Mouse (Mus musculus): ENCODE data around the gene Samm50. TPM values are rescaled to one million over a fixed set of nuclear protein-coding genes. Genes with fewer than 3 reads are reported as not detected.
A peak's percentile ranks its signal among the peaks of the same experiment; 100 is the strongest.

Samm50 gene
- polyA plus RNA-seq, 1 experiment from 2014 or later: 79.9 TPM

DNA sequence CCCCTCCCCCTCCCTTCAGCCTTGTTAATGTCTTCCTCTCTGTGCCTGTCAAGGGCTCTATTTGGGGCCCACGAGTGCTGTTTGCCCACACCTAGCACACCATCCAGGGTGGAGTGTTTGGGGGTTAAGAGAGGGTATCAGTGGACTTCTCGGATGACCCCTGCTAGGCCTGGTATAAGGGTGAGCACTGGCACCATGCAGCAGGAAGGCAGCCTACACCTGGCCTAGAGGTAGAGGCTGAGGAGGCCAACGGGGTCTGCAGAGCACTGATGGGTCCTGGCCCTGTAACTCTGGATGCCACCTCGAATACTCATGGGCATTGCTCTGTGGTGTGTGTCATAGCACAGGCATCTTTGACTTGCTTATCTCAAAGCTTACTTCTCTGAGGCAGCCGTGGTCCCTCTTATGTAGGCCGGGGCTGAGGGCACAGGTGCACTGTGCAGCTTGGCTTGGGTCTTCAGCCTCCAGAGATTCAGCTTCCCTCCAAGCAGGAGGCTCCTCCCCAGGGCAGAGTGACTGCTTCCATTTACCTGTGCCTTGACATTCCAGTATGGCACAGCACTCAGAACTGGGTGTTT, 21.2 kb downstream of the Samm50 start:
- ATAC-seq (ENCODE audit: insufficient number of reproducible peaks, low FRiP score, low TSS enrichment, low read depth): no peak
- no peak overlapping the region for H3K4me2 ChIP-seq (ENCODE audit: low read depth, severe bottlenecking)
- no peaks in the 10 kb centered on the region for H3K27me3 ChIP-seq (ENCODE audit: control insufficient read depth, insufficient read depth, low read length)
- H3K9ac ChIP-seq (ENCODE audit: low read length): no peak overlapping the region
- no peaks in the 10 kb centered on the region for H3K9me3 ChIP-seq (ENCODE audit: control insufficient read depth, low read length)
- no peak overlapping the region for H3K27ac ChIP-seq (replicated peaks; ENCODE audit: low read depth, low read length)
- H3K36me3 ChIP-seq (ENCODE audit: control insufficient read depth, insufficient read depth, low read length): peaks cover 4% of the 10 kb centered on the region; the same call in 1 of the 2 replicates
- H3K4me1 ChIP-seq (ENCODE audit: control insufficient read depth, insufficient read depth, low read length): peaks cover 44% of the 10 kb centered on the region
- no peak for DNase-seq (ENCODE audit: low spot score)
- 90% methylated on average over 6 of the region's 6 CpGs for WGBS
- no peak overlapping the region for H3K4me3 ChIP-seq (ENCODE audit: low read depth, low read length)

DNA sequence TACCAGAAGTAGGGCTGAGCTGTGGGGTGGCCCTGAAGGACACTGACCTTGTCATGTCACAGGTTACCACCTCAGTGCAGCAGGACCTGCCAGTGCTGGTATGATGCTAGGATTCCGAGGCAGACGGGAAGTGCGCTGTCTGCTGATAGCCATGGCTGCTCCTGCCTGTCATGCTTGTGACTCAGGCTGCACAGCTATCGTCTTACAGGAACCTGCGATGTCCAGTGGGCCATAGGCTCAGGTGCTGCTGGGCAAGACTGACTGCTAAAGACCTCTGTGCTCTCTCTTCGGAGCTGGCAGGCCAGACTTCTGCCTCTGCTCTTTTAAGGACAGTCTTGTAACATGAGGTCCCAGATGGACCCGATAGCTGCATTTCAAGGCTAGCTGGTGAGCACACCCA, 22.4 kb downstream of the Samm50 start:
- 75% methylated on average over 7 of the region's 7 CpGs for WGBS
- H3K4me1 ChIP-seq (ENCODE audit: control insufficient read depth, insufficient read depth, low read length): peaks cover 56% of the 10 kb centered on the region

DNA sequence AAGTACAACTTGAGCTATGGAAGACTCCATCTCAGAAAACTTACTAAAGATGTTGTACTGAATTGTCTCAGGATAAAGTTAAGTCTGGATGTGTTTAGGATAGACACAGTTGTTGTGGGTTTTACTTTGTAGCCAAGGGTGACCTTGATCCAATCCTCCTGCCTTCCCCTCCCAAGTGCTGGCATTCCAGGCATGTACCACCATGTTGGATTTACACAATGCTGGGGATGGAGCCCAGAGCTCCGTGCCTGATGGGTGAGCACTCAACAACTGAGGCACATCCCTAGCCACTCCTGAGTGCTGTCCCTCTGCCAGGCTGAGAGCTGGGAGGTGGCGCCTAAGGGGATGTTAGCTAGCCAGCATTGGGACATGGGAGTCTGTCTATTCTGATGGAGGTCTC, 23.2 kb downstream of the Samm50 start:
- H3K4me1 ChIP-seq (ENCODE audit: control insufficient read depth, insufficient read depth, low read length): peaks cover 60% of the 10 kb centered on the region

More for the DNA sequence above, 22.4 kb downstream of the Samm50 start:
- H3K27me3 ChIP-seq (ENCODE audit: control insufficient read depth, insufficient read depth, low read length): no peaks in the 10 kb centered on the region
- DNase-seq (ENCODE audit: low spot score) (no peak), ATAC-seq (ENCODE audit: insufficient number of reproducible peaks, low FRiP score, low TSS enrichment, low read depth) (no peak)
- no peak overlapping the region; the same call in 1 of the 2 replicates for H3K27ac ChIP-seq (replicated peaks; ENCODE audit: low read depth, low read length)
- no peak overlapping the region for H3K9ac ChIP-seq (ENCODE audit: low read length)
- H3K4me3 ChIP-seq (ENCODE audit: low read depth, low read length): no peak overlapping the region
- H3K36me3 ChIP-seq (ENCODE audit: control insufficient read depth, insufficient read depth, low read length): peaks cover 4% of the 10 kb centered on the region; the same call in 1 of the 2 replicates
- H3K4me2 ChIP-seq (ENCODE audit: low read depth, severe bottlenecking): no peak overlapping the region
- no peaks in the 10 kb centered on the region for H3K9me3 ChIP-seq (ENCODE audit: control insufficient read depth, low read length)

DNA sequence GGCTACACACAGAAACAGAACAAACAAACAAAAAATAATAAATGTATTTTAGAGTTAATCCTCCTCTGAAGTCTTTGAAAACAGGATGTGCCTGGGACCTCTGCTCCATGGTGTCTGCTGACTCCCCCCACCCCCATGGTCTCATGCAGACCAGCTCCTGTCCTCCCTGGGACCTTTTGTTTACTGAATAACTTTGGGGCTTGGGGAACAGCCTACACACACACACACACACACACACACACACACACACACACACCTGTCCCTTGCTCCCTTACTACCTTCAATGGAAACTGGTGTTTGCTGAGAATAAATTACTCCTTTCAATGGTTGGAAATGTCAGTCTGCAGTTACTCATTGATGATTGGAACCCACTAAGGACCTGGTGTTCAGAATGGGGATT, 24.0 kb downstream of the Samm50 start:
- no peaks in the 10 kb centered on the region for H3K27me3 ChIP-seq (ENCODE audit: control insufficient read depth, insufficient read depth, low read length)
- no peak overlapping the region for H3K4me3 ChIP-seq (ENCODE audit: low read depth, low read length)
- peaks cover 60% of the 10 kb centered on the region for H3K4me1 ChIP-seq (ENCODE audit: control insufficient read depth, insufficient read depth, low read length)
- ATAC-seq (ENCODE audit: insufficient number of reproducible peaks, low FRiP score, low TSS enrichment, low read depth) (no peak), DNase-seq (ENCODE audit: low spot score) (no peak)
- H3K9me3 ChIP-seq (ENCODE audit: control insufficient read depth, low read length): no peaks in the 10 kb centered on the region
- H3K27ac ChIP-seq (replicated peaks; ENCODE audit: low read depth, low read length): peak overlapping the region; percentile 68
- H3K36me3 ChIP-seq (ENCODE audit: control insufficient read depth, insufficient read depth, low read length): no peaks in the 10 kb centered on the region; the same call in 1 of the 2 replicates
- peak overlapping the region; percentile 7; the same call in 1 of the 2 replicates for H3K4me2 ChIP-seq (ENCODE audit: low read depth, severe bottlenecking)
- no peak overlapping the region for H3K9ac ChIP-seq (ENCODE audit: low read length)

More for the DNA sequence above, 23.2 kb downstream of the Samm50 start:
- 83% methylated on average over 2 of the region's 2 CpGs for WGBS
- Histone ChIP-seq H3K36me3 (ENCODE audit: control insufficient read depth, insufficient read depth, low read length) (peaks cover 4% of the 10 kb centered on the region; the same call in 1 of the 2 replicates), H3K9ac (ENCODE audit: low read length) (no peak overlapping the region), H3K9me3 (ENCODE audit: control insufficient read depth, low read length) (no peaks in the 10 kb centered on the region), H3K27me3 (ENCODE audit: control insufficient read depth, insufficient read depth, low read length) (no peaks in the 10 kb centered on the region), H3K4me3 (ENCODE audit: low read depth, low read length) (no peak overlapping the region), H3K27ac (replicated peaks; ENCODE audit: low read depth, low read length) (no peak overlapping the region), H3K4me2 (ENCODE audit: low read depth, severe bottlenecking) (no peak overlapping the region)
- no peak for ATAC-seq (ENCODE audit: insufficient number of reproducible peaks, low FRiP score, low TSS enrichment, low read depth)
- no peak for DNase-seq (ENCODE audit: low spot score)

DNA sequence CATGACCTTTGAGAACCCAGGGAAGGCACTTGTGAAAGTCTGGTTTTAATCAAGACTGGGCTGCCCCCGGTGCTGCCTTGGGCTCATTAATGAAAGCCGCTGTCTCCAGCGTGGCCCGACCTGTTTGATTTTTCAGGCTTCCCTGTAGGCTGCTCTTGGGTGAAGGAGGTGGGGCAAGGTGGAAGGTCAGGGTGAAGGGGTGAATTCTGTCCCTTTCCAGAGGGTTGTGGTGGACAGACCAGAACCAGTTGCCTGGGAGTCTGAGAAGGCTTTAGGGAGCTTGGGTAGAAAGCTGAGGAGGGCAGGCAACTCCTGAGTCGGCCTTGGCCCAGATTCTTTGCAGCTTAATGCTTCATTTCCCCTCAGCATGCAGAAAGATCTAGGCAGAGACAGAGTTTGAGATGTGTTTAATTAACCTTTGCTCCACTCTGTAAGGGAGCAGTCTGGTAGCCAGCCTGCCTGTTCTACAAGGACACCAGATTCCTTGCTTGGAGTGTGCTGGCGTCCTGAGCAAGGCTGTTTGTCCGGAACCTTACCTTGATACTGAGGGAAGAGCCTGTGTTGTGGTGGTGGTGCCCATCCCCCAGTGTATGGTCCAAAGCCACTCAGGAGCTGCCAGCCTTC, 24.5 kb downstream of the Samm50 start:
- H3K4me1 ChIP-seq (ENCODE audit: control insufficient read depth, insufficient read depth, low read length): peaks cover 60% of the 10 kb centered on the region
- no peaks in the 10 kb centered on the region for H3K27me3 ChIP-seq (ENCODE audit: control insufficient read depth, insufficient read depth, low read length)
- H3K4me2 ChIP-seq (ENCODE audit: low read depth, severe bottlenecking): peak overlapping the region; percentile 7; the same call in 1 of the 2 replicates
- DNase-seq (ENCODE audit: low spot score) (peak; percentile 75), ATAC-seq (ENCODE audit: insufficient number of reproducible peaks, low FRiP score, low TSS enrichment, low read depth) (no peak)
- no peaks in the 10 kb centered on the region for H3K36me3 ChIP-seq (ENCODE audit: control insufficient read depth, insufficient read depth, low read length)
- H3K4me3 ChIP-seq (ENCODE audit: low read depth, low read length): no peak overlapping the region
- H3K27ac ChIP-seq (replicated peaks; ENCODE audit: low read depth, low read length): peak overlapping the region; percentile 68
- H3K9me3 ChIP-seq (ENCODE audit: control insufficient read depth, low read length): no peaks in the 10 kb centered on the region
- WGBS: 11% methylated on average over 7 of the region's 7 CpGs
- H3K9ac ChIP-seq (ENCODE audit: low read length): no peak overlapping the region

DNA sequence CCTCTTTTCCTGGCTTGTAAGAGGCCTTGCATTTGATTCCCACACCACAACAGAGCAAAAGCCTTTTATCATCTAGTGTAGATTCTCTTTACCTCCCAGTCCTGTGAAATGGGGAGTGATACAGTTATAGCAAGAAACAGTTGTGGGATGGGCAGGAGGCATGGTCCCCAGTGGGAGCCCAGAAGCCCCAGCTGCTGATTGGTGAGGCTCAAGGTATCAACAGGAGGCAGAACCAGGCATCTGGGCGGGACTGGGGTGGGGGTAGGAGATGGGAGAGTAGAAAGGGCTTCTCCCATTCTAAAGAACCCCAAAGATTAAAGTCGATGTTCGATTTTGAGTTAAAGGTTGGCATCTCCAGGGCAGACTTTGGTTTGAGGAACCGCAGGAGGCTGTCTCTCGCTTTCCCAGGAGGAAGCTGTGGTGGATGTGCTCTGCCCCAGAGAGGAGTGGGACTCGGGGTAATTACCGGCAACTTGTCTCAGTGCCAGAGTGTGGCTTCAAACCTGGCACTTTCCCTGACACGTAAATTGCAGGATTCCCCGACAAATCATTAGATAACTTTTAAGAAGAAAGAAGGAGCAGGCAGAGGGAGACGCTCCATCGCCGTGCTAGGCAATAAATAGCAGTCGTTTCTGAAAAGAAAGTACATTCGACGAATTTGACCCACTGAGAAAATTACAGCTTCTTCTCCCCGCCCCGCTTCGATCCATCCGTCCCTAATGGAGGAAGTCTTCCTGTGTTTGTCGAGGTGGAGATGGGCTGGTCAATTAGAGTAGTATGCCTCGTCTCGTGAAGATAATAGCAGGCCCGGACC, 26.1 kb downstream of the Samm50 start:
- Histone ChIP-seq H3K9ac (ENCODE audit: low read length) (no peak overlapping the region), H3K4me1 (ENCODE audit: control insufficient read depth, insufficient read depth, low read length) (peaks cover 56% of the 10 kb centered on the region), H3K4me3 (ENCODE audit: low read depth, low read length) (no peak overlapping the region), H3K4me2 (ENCODE audit: low read depth, severe bottlenecking) (no peak overlapping the region), H3K27me3 (ENCODE audit: control insufficient read depth, insufficient read depth, low read length) (no peaks in the 10 kb centered on the region), H3K36me3 (ENCODE audit: control insufficient read depth, insufficient read depth, low read length) (no peaks in the 10 kb centered on the region), H3K9me3 (ENCODE audit: control insufficient read depth, low read length) (no peaks in the 10 kb centered on the region), H3K27ac (replicated peaks; ENCODE audit: low read depth, low read length) (peak overlapping the region; percentile 24; the same call in 1 of the 2 replicates)
- no peak for ATAC-seq (ENCODE audit: insufficient number of reproducible peaks, low FRiP score, low TSS enrichment, low read depth)
- WGBS: 14% methylated on average over 23 of the region's 23 CpGs
- no peak for DNase-seq (ENCODE audit: low spot score)

DNA sequence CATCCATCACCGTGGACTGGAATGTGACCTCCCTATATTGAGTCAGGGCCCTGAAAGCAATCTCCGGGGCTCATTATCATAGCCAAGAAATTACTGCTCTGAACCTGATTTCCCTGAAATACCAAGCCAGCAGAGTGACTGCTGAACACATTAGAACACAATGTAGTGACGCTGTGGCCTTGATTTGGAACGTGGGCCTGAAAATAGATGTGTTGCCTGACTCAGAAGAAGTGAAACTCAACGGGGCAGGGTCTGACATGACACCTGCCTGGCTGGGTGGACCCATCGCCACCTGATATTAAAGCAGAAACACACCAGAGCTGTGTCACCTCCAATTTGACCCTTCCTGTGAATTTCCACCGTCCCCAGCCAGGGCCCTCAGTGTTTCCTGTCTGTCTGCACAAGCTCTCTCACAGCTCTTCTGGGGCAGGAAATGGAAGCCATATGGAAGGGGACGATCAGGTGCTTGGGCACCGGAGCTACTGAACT, 26.8 kb downstream of the Samm50 start:
- peak; percentile 82 for DNase-seq (ENCODE audit: low spot score)
- peak; percentile 59 for ATAC-seq (ENCODE audit: insufficient number of reproducible peaks, low FRiP score, low TSS enrichment, low read depth)
- Histone ChIP-seq H3K27ac (replicated peaks; ENCODE audit: low read depth, low read length) (peak overlapping the region; percentile 85), H3K9ac (ENCODE audit: low read length) (no peak overlapping the region), H3K9me3 (ENCODE audit: control insufficient read depth, low read length) (no peaks in the 10 kb centered on the region), H3K36me3 (ENCODE audit: control insufficient read depth, insufficient read depth, low read length) (no peaks in the 10 kb centered on the region), H3K4me3 (ENCODE audit: low read depth, low read length) (no peak overlapping the region), H3K4me1 (ENCODE audit: control insufficient read depth, insufficient read depth, low read length) (peaks cover 57% of the 10 kb centered on the region), H3K27me3 (ENCODE audit: control insufficient read depth, insufficient read depth, low read length) (no peaks in the 10 kb centered on the region), H3K4me2 (ENCODE audit: low read depth, severe bottlenecking) (no peak overlapping the region)
- 6% methylated on average over 9 of the region's 9 CpGs for WGBS

DNA sequence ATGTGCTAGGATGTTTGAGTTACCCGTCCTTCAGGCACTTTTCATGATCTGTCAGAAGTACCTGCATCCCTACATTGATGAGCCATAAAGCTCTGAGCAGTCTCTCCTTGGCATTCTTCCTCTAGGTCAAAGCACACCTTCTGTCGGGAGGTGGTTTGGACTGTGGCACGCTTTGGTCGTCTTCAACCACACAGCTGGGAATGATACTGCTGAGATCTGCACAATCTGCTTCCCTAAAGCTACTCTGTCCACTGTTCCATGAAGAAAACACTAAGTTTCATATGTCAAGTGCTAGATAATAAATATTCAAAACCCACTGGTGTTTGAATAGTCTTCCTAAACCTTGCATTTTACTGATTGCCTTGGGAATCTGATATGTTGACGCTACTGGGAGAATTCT, 29.5 kb downstream of the Samm50 start:
- no peak for DNase-seq (ENCODE audit: low spot score)
- no peaks in the 10 kb centered on the region for H3K27me3 ChIP-seq (ENCODE audit: control insufficient read depth, insufficient read depth, low read length)
- no peaks in the 10 kb centered on the region for H3K9me3 ChIP-seq (ENCODE audit: control insufficient read depth, low read length)
- H3K27ac ChIP-seq (replicated peaks; ENCODE audit: low read depth, low read length): no peak overlapping the region
- no peak overlapping the region for H3K4me2 ChIP-seq (ENCODE audit: low read depth, severe bottlenecking)
- peaks cover 43% of the 10 kb centered on the region for H3K4me1 ChIP-seq (ENCODE audit: control insufficient read depth, insufficient read depth, low read length)
- ATAC-seq (ENCODE audit: insufficient number of reproducible peaks, low FRiP score, low TSS enrichment, low read depth): no peak
- no peaks in the 10 kb centered on the region for H3K36me3 ChIP-seq (ENCODE audit: control insufficient read depth, insufficient read depth, low read length)
- WGBS: 85% methylated on average over 5 of the region's 5 CpGs
- no peak overlapping the region for H3K9ac ChIP-seq (ENCODE audit: low read length)
- H3K4me3 ChIP-seq (ENCODE audit: low read depth, low read length): no peak overlapping the region

Measured in limb, embryonic 11.5 days (tissue).